Mouse (Mus musculus) bone marrow macrophage, adult 2 months (primary cell): ENCODE measurements around the gene Fam78b.

Experiments used
- CTCF ChIP-seq: IDR thresholded peaks from 2 replicates; pipeline ENCODE4 v1.5.1; 2012; ENCODE audit warnings: low read depth, mild to moderate bottlenecking, low read length, moderate library complexity
- POLR2A ChIP-seq: IDR thresholded peaks from 2 replicates; pipeline ENCODE4 v1.6.1; 2012; ENCODE audit warnings: mild to moderate bottlenecking, low read depth, low read length, borderline replicate concordance

GRCm38 (mm10) chr1:167122436-167122835 is 121.2 kb downstream of the Fam78b start:
- TF ChIP-seq CTCF (no peak), POLR2A (no peak)
